18 mouse cellular contexts compared by ENCODE assay signal in the genomic region with DNA sequence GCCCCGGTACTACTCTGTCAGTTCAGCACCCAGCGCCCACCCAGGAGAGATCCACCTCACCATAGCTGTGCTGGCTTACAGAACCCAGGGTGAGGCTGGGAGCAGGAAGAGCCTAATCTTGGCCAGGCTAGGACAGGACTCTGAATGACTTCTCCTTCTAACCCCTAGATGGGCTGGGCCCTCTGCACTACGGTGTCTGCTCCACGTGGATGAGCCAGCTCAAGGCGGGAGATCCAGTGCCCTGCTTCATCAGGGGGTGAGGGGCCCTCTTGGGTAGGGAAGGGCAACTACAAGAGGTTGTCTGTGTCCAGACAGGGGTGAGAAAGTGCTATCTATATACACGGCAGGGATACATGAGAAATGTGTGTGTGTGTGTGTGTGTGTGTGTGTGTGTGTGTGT. TPM values are rescaled to one million over a fixed set of nuclear protein-coding genes. Genes with fewer than 3 reads are reported as not detected.
A peak's percentile ranks its signal among the peaks of the same experiment; 100 is the strongest.
DNase-seq lines count a peak whose midpoint lies in the region; TF ChIP-seq lines count a peak whose summit lies in the region.
"Had no signal": no experiment of that assay in that cellular context is flagged by ENCODE, and none has a peak within 500 bp of the region (broad histone marks: within the 10 kb centered on the region; RNA-seq: fewer than 3 reads in every experiment).

No protein-coding gene starts in this region.

- H3K9me3 ChIP-seq in MEL (replicated peaks; ENCODE audit: insufficient read depth, low read length): no peaks in the 10 kb centered on the region
- H3K9me3 ChIP-seq: G1E had no signal

- TF ChIP-seq RAD21 in MEL (IDR thresholded peaks at IDR 0.05; ENCODE audit: low read depth, low read length): no peak

- H3K79me2 ChIP-seq in MEL (ENCODE audit: control insufficient read depth, insufficient read depth, low read length, poor library complexity): peaks cover 8% of the 10 kb centered on the region

- H3K27me3 ChIP-seq in testis, adult 2 months (ENCODE audit: control insufficient read depth, insufficient read depth, low read length): no peaks in the 10 kb centered on the region
- H3K27me3 ChIP-seq in MEL (ENCODE audit: control insufficient read depth in 1 of 2, insufficient read depth in 2 of 2, low read length in 2 of 2): no peaks in the 10 kb centered on the region
- H3K27me3 ChIP-seq: Patski had no signal

- H3K9ac ChIP-seq in MEL (ENCODE audit: control insufficient read depth, low read depth, low read length, poor library complexity, severe bottlenecking): peak overlapping the region; percentile 48

- DNase-seq in testis, postnatal 14 days (ENCODE audit: low spot score): no peak
- DNase-seq in MEL (ENCODE audit: low read depth, low spot score): peak; percentile 80
- DNase-seq in right cerebral cortex, postnatal 10 days (ENCODE audit: low spot score in 2 of 2): no peak
- DNase-seq: adrenal gland, adult 2 months; adrenal gland, adult 8-10 months; adrenal gland, postnatal 10 days; adrenal gland, postnatal 14 days; adrenal gland, postnatal 25 days; adrenal gland, postnatal 36 days; B cell, adult 2 months; cerebellum, adult 11 months; cerebellum, adult 11-12 months; cerebellum, adult 18-20 months; cerebellum, adult 2 months had no signal

- H3K4me1 ChIP-seq in testis, adult 2 months (ENCODE audit: control insufficient read depth, insufficient read depth, low read length): peaks cover 11% of the 10 kb centered on the region
- H3K4me1 ChIP-seq in MEL (ENCODE audit: control insufficient read depth in 1 of 2, insufficient read depth in 2 of 2, low read length in 2 of 2): peaks cover 22 to 76% of the 10 kb centered on the region in 2 experiments

- H3K4me3 ChIP-seq in testis, adult 2 months (ENCODE audit: control insufficient read depth, low read depth, low read length): peak overlapping the region; percentile 44
- H3K4me3 ChIP-seq in MEL (ENCODE audit: control insufficient read depth in 1 of 2, insufficient read depth in 1 of 2, low read depth in 2 of 2, low read length in 2 of 2): peak overlapping the region in 1 of 2 experiments; percentile 10; a peak in 1 of 4 replicates

- no peaks in the 10 kb centered on the region for H3K36me3 ChIP-seq in testis, adult 2 months (ENCODE audit: control insufficient read depth, insufficient read depth, low read length)
- peaks cover 0 to 56% of the 10 kb centered on the region in 2 experiments; a peak in 2 of 4 replicates for H3K36me3 ChIP-seq in MEL (ENCODE audit: control insufficient read depth in 1 of 2, insufficient read depth in 2 of 2, low read length in 2 of 2)
- H3K36me3 ChIP-seq: G1E had no signal

- H3K27ac ChIP-seq in testis, adult 2 months (ENCODE audit: control insufficient read depth, insufficient read depth, low read depth, low read length): no peak overlapping the region
- H3K27ac ChIP-seq in MEL (ENCODE audit: control insufficient read depth, low read depth, low read length): peak overlapping the region; percentile 53

- no peak for TF ChIP-seq CTCF in testis, adult 2 months (IDR thresholded peaks at IDR 0.05; ENCODE audit: control insufficient read depth, insufficient read depth, insufficient replicate concordance, low read depth, low read length)
- TF ChIP-seq CTCF in MEL (IDR thresholded peaks at IDR 0.05 in 2 of 3, conservative IDR thresholded peaks at IDR 0.05 in 1 of 3; ENCODE audit: control insufficient read depth in 1 of 3, insufficient read depth in 1 of 3, low read depth in 2 of 3, low read length in 3 of 3, poor library complexity in 1 of 3, severe bottlenecking in 1 of 3): no peak

- 0 out of 4 replicates have a peak, but pooled peaks of 1 of the 2 experiments have one; percentile 19 for TF ChIP-seq EP300 in MEL (IDR thresholded peaks at IDR 0.05; ENCODE audit: low read depth in 1 of 2, low read length in 2 of 2)

- TF ChIP-seq POLR2A in testis, adult 2 months (IDR thresholded peaks at IDR 0.05; ENCODE audit: control insufficient read depth, low read depth, low read length): no peak
- TF ChIP-seq POLR2A in MEL (IDR thresholded peaks at IDR 0.05; ENCODE audit: control insufficient read depth in 1 of 2, insufficient read depth in 1 of 2, low read depth in 1 of 2, low read length in 2 of 2, poor library complexity in 1 of 2): no peak

TF ChIP-seq in MEL, 35 proteins besides CTCF, POLR2A, EP300 and RAD21:
- peak; percentile 31; the same call in 1 of the 2 replicates for TF ChIP-seq E2F4 (IDR thresholded peaks at IDR 0.05; ENCODE audit: borderline replicate concordance, low read depth, low read length)
- TF ChIP-seq MAX (IDR thresholded peaks at IDR 0.05; ENCODE audit: low read length): peak; percentile 91
- TF ChIP-seq SMC3 (IDR thresholded peaks at IDR 0.05; ENCODE audit: low read depth, low read length): no peak
- TF ChIP-seq MAZ (IDR thresholded peaks at IDR 0.05; ENCODE audit: low read depth, low read length): no peak
- TF ChIP-seq GABPA (IDR thresholded peaks at IDR 0.05; ENCODE audit: low read depth, low read length): no peak
- peak; percentile 75; the same call in 1 of the 2 replicates for TF ChIP-seq MYC (IDR thresholded peaks at IDR 0.05; ENCODE audit: low read depth, low read length)
- TF ChIP-seq TCF12 (IDR thresholded peaks at IDR 0.05; ENCODE audit: low read depth, low read length): 0 out of 2 replicates have a peak, but pooled peaks have one; percentile 43
- peak; percentile 89 for TF ChIP-seq MXI1 (IDR thresholded peaks at IDR 0.05; ENCODE audit: low read depth, low read length)

RNA-seq across cellular contexts. Expression of a gene that starts 10.5 kb away (rescaled TPM):
- polyA plus RNA-seq in testis, adult 2 months (2012; rRNA removed): 1.1 and 1.3 TPM in 2 replicates
- total RNA-seq in MEL (2012; rRNA removed): 30.2 and 41.2 TPM in 2 replicates
- polyA plus RNA-seq in MEL (2012; ENCODE audit: insufficient read depth in 1 of 2, insufficient read length in 2 of 2, low read depth in 1 of 2, low replicate concordance in 2 of 2, missing spikeins in 1 of 2): 10 to 100 TPM in 1 of 2 experiments, not detected in 1; 41.5 TPM

RNA-seq across cellular contexts. Expression of a gene that starts 12.0 kb away (rescaled TPM):
- 28.1 and 30.2 TPM in 2 replicates for polyA plus RNA-seq in testis, adult 2 months (2012; rRNA removed)
- total RNA-seq in MEL (2012; rRNA removed): 72.4 and 76.9 TPM in 2 replicates
- polyA plus RNA-seq in MEL (2012; ENCODE audit: insufficient read depth in 1 of 2, insufficient read length in 2 of 2, low read depth in 1 of 2, low replicate concordance in 2 of 2, missing spikeins in 1 of 2): 100 to 1,000 TPM in 1 of 2 experiments, not detected in 1; 124 TPM

RNA-seq across cellular contexts. Expression of a gene that starts 16.9 kb away (rescaled TPM):
- polyA plus RNA-seq in testis, adult 2 months (2012; rRNA removed): 1.9 and 2.2 TPM in 2 replicates
- 2.0 and 3.9 TPM in 2 replicates for total RNA-seq in MEL (2012; rRNA removed)
- polyA plus RNA-seq in MEL (2012; ENCODE audit: insufficient read depth in 1 of 2, insufficient read length in 2 of 2, low read depth in 1 of 2, low replicate concordance in 2 of 2, missing spikeins in 1 of 2): 1 to 10 TPM in 1 of 2 experiments, not detected in 1; 6.2 TPM

RNA-seq across cellular contexts. Expression of a gene that starts 30.1 kb away (rescaled TPM):
- 23.6 and 26.2 TPM in 2 replicates for polyA plus RNA-seq in testis, adult 2 months (2012; rRNA removed)
- total RNA-seq in MEL (2012; rRNA removed): 1.8 and 2.0 TPM in 2 replicates
- 1 to 10 TPM in 1 of 2 experiments, not detected in 1; 6.8 TPM for polyA plus RNA-seq in MEL (2012; ENCODE audit: insufficient read depth in 1 of 2, insufficient read length in 2 of 2, low read depth in 1 of 2, low replicate concordance in 2 of 2, missing spikeins in 1 of 2)

RNA-seq across cellular contexts. Expression of a gene that starts 31.7 kb away (rescaled TPM):
- polyA plus RNA-seq in testis, adult 2 months (2012; rRNA removed): 1.1 and 1.7 TPM in 2 replicates
- total RNA-seq in MEL (2012; rRNA removed): 0.04 TPM in 1 of 2 replicates, not detected in the other
- under 1 TPM in 1 of 2 experiments, not detected in 1; 0.35 TPM for polyA plus RNA-seq in MEL (2012; ENCODE audit: insufficient read depth in 1 of 2, insufficient read length in 2 of 2, low read depth in 1 of 2, low replicate concordance in 2 of 2, missing spikeins in 1 of 2)
- total RNA-seq: adrenal gland, postnatal 14 days had no signal
- polyA plus RNA-seq: CD4-positive, CD25-positive, alpha-beta regulatory T cell, adult 4 months; G1E had no signal
